Mouse (Mus musculus): ENCODE data around the gene Micall2.

DNA sequence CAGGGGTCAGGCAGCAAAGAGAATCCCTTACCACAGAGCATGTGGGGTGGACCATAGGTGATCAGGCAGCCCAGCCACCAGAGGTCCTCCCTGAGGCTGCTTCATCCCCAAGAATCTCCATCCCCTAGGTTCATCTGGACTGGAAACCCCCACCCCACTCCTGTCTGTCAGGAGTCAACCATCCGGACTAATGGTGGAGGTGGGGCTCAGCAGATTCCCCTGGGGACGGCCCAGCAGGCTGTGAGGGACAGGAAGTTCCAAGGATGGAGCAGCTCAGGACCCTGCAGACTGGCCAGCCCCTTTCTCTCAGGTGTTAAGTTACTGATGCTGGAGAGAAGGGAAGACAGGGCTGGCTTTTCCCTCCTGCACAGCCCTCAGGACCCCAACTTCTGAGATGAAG lies 52.9 kb downstream of the Micall2 start:
- no peak for TF ChIP-seq CTCF (IDR thresholded peaks at IDR 0.05; ENCODE audit: low read depth, low read length)
- no peak for TF ChIP-seq POLR2A (IDR thresholded peaks at IDR 0.05; ENCODE audit: borderline replicate concordance, low read depth, low read length)
